Mouse (Mus musculus) kidney, adult 9 months (tissue): ENCODE data around the gene Olfr1022.

Source experiments
- DNase-seq: peaks from one replicate; pipeline ENCODE4 v3.0.0; 2022

The Olfr1022 gene

DNA sequence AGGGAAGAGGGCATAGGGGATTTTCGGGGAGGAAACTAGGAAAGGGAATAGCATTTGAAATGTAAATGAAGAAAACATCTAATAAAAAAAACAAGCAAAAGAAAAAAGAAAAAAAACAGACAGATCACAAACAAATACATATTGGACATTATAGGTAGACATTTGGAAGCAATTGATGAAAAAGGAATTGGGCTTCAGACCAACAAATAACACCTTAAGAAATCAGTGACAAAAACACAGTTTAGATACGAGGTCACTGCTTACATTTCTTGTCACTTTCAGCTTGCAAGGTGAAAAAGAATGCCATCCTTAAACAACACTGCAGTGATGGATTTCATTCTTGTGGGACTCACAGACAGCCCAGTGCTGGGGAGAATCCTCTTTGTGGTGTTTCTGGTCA lies at the start of gene Olfr1022:
Gene Olfr1022, plus strand, starts transcription at position 301 of the 400 bp plus-strand sequence.
- DNase-seq = no peak

DNA sequence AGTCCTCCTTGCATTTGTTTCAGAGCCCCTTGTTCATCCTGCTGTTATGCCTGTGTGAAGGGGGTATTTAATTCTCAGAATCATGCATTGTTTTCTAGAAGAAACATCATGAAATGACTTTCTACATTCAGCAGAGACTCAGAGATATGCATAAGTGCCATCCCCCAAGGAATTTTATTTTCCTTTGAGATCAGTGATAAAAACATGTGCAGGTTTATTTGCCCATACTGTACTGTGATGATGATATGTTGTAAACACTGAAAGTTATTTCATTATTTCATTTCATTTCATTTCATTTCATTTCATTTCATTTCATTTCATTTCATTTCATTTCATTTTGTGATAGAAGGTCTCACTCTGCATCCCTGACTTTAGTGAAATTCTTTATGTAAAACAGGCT lies 23.0 kb upstream of the Olfr1022 start, which contains the start of gene Olfr1019:
Gene Olfr1019, minus strand, starts transcription at position 101 of the 400 bp plus-strand sequence.
- no peak for DNase-seq

DNA sequence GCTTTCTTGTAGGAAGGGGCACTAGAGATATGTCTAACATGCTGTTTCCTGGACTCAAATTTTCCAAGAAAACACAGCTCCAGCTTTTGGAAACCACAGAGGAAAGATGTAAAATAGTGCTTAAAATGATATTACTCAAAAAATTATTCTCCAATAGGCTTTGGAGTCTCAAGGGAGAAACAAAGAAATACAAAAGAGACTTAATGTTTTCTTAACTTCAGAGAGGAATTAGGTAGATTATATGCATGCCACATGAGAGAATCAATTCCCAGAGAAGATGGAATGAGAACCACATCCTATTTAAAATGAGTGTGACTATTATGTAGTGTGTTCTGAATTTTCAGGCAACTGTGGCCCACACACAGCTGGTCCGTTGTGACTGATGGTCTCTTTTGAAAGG lies 21.7 kb upstream of the Olfr1022 start, which contains the start of gene Olfr1020:
Gene Olfr1020, plus strand, starts transcription at position 301 of the 400 bp plus-strand sequence.
- DNase-seq = no peak

DNA sequence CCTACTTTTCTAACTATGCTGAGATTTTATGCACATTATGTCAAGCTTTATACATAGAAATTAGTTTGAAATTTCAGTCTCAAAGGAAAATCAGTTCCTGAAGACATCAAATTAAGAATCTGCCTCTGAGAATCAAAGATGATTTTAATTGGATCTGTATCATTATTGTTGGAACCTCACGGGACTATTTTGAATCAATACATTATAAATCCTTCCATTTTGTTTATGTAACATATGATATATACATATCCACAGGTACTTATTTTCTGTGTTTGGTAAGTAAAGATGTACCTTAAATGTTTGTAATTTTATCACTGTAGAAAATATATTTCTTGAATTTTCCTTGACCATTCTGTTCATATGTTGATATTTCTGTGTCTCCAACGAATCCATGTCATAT lies 16.9 kb downstream of the Olfr1022 start, which contains the start of gene Olfr1023:
Gene Olfr1023, plus strand, starts transcription at position 301 of the 400 bp plus-strand sequence.
- no peak for DNase-seq

DNA sequence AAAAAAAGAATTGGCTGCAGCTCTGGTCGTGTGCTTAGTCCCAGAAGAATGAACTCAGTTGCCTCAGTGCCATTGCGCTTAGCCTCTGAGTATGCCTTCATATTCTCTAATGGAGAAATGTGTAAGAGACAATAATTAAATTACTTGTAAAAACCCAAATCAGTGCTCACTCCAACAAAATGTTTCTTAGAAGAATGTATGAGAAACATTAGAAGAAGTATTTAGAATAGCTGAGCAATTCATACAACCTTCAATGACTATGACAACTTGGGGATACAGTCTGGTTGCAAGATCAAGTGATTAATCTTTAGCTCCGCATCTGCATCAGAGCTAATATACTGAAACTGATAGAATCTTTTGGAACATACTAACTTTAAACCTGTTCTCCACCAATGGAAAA lies 36.6 kb downstream of the Olfr1022 start, which contains the start of gene Olfr1024:
Gene Olfr1024, minus strand, starts transcription at position 101 of the 400 bp plus-strand sequence.
- DNase-seq = no peak

DNA sequence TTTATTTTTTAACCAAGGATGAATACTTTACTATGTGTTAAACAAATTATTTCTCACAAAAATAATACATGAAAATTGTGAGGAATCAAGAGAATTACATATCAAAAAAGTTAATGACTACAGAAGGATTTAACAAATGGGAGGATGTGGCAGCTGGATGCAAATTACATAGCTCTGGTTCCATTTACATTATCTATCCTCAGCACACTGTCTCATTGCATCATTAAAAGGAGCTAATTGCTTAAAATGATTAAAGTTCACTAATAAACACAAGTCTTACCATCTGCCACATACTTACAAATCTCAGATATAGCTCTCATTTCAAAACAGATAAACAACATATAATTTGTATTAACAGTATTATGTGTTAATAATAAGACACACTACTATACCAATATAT lies 44.8 kb downstream of the Olfr1022 start:
- DNase-seq = no peak

DNA sequence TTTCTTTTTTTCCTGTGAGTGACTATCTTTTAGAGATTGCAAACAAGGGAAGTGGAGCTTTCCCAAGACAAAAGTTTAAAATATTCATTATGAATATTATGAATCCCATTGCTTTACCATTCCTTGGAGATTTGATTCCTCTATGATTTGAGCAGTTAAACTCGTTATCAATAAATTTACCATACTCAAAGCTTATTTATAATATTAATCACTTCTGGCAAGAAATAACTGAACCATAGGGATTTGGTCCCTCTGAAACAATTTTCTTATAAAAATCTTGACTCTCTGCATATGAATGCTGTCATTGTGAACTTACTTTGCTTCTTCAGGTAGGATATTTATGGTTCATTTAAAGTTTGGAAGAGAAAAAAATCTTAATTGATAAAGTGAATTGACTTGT lies 46.5 kb downstream of the Olfr1022 start, which contains the start of gene Olfr1025-ps1:
Gene Olfr1025-ps1, plus strand, starts transcription at position 301 of the 400 bp plus-strand sequence.
- no peak for DNase-seq
